Mouse (Mus musculus): Measurements from ENCODE around the gene Hoxb7. TPM values are rescaled to one million over a fixed set of nuclear protein-coding genes. Genes with fewer than 3 reads are reported as not detected.
A peak's percentile ranks its signal among the peaks of the same experiment; 100 is the strongest.

Gene Hoxb7
- polyA plus RNA-seq, 1 experiment from 2014 or later = 0.25 TPM

- Histone ChIP-seq H3K27ac (ENCODE audit: low read length) (no peak overlapping the region), H3K9ac (ENCODE audit: low read depth, low read length) (no peak overlapping the region), H3K4me1 (ENCODE audit: control insufficient read depth, low read depth, low read length) (no peaks in the 10 kb centered on the region), H3K4me3 (ENCODE audit: low read depth, low read length) (no peak overlapping the region), H3K27me3 (ENCODE audit: control insufficient read depth, insufficient read depth, low read depth, low read length) (peaks cover 99% of the 10 kb centered on the region), H3K4me2 (ENCODE audit: low read depth, low read length) (no peak overlapping the region), H3K9me3 (replicated peaks; ENCODE audit: control insufficient read depth, low read length) (no peaks in the 10 kb centered on the region), H3K36me3 (ENCODE audit: control insufficient read depth, insufficient read depth) (no peaks in the 10 kb centered on the region)
- under 1% methylated on average over 49 of the region's 49 CpGs for WGBS (ENCODE audit: insufficient replicate concordance)
- ATAC-seq (ENCODE audit: low read depth) = no peak
Measured at GRCm38 (mm10) chr11:96282795-96283430, 3.5 kb upstream of the Hoxb7 start.

DNA sequence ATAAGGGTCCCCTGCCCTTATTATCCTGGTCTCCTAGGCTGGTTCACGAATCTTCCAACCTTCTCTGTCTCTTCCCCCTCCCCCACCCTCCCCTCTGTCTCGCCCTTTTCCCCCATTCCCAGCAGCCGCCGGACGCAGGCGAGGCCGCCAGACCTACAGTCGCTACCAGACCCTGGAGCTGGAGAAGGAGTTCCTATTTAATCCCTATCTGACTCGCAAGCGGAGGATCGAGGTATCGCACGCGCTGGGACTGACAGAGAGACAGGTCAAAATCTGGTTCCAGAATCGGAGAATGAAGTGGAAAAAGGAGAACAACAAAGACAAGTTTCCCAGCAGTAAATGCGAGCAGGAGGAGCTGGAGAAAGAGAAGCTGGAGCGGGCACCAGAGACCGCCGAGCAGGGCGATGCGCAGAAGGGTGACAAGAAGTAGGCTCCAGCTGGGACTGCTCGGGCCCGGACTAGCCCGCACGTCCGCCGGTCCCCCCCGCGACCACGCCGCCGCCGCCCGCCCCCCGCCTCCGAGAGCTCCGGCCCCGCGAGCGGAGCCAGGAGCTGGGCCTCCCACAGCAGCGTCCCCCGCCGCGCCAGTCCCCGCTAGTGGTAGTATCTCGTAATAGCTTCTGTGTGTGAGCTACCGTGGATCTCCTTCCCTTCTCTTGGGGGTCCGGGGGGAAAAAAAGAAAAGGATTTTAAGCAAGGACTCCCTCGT lies 2.2 kb upstream of the Hoxb7 start:
- H3K27ac ChIP-seq (ENCODE audit: low read length) = no peak overlapping the region
- peaks cover 99% of the 10 kb centered on the region for H3K27me3 ChIP-seq (ENCODE audit: control insufficient read depth, insufficient read depth, low read depth, low read length)
- no peaks in the 10 kb centered on the region for H3K9me3 ChIP-seq (replicated peaks; ENCODE audit: control insufficient read depth, low read length)
- ATAC-seq (ENCODE audit: low read depth) = no peak
- H3K4me3 ChIP-seq (ENCODE audit: low read depth, low read length) = peak overlapping the region; percentile 35
- no peaks in the 10 kb centered on the region for H3K4me1 ChIP-seq (ENCODE audit: control insufficient read depth, low read depth, low read length)
- H3K9ac ChIP-seq (ENCODE audit: low read depth, low read length) = no peak overlapping the region
- H3K4me2 ChIP-seq (ENCODE audit: low read depth, low read length) = peak overlapping the region; percentile 17; the same call in 1 of the 2 replicates
- whole genome bisulfite sequencing (ENCODE audit: insufficient replicate concordance) = 1% methylated on average over 42 of the region's 49 CpGs
- no peaks in the 10 kb centered on the region for H3K36me3 ChIP-seq (ENCODE audit: control insufficient read depth, insufficient read depth)

DNA sequence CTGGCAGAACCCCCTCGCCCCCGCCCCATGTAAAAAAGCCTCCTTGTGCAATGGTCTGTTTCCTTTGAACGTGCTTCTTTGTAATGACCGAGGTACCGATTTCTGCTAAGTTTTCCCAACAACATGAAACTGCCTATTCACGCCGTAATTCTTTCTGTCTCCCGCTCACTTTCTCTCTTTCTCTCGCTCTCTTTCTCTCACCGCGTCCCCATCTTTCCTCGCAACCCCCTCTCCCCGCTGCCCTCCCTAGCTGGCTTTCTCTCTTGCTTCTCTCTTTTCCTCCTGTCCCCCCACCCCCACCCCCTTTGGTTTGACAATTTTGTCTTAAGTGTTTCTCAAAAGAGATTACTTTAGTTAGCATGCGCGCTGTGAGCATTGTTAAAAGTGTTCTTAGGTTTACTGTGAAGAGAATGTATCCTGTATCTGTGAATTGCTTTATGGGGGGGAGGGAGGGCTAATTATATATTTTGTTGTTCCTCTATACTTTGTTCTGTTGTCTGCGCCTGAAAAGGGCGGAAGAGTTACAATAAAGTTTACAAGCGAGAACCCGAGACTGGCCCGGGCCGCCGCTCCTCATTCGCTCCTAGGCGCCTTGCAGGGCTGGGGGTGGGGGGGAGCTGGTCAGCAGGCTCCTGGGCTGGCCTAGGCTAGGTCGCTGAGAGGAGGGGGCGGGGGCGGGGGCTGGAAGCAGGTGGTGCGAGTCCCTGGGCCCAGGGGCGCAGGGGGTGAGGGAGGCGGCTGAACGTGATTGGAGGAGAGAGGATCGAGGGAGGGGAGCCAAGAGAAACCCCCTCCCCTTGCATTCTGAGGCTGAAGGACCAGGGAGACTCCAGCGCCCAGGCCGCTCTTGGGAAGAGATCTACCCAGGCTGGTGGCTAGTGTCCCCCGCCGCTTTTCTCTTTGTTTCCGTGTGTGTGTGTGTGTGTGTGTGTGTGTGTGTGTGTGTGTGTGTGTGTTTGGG lies 1.4 kb upstream of the Hoxb7 start:
- Histone ChIP-seq H3K9me3 (replicated peaks; ENCODE audit: control insufficient read depth, low read length) (no peaks in the 10 kb centered on the region), H3K4me3 (ENCODE audit: low read depth, low read length) (no peak overlapping the region; the same call in 1 of the 2 replicates), H3K4me2 (ENCODE audit: low read depth, low read length) (0 out of 2 replicates have a peak overlapping the region, but pooled peaks have one; percentile 17), H3K4me1 (ENCODE audit: control insufficient read depth, low read depth, low read length) (no peaks in the 10 kb centered on the region), H3K27me3 (ENCODE audit: control insufficient read depth, insufficient read depth, low read depth, low read length) (peaks cover 99% of the 10 kb centered on the region), H3K9ac (ENCODE audit: low read depth, low read length) (no peak overlapping the region), H3K27ac (ENCODE audit: low read length) (no peak overlapping the region), H3K36me3 (ENCODE audit: control insufficient read depth, insufficient read depth) (no peaks in the 10 kb centered on the region)
- ATAC-seq (ENCODE audit: low read depth) = no peak
- 1% methylated on average over 30 of the region's 37 CpGs for WGBS (ENCODE audit: insufficient replicate concordance)

- Histone ChIP-seq H3K27ac (ENCODE audit: low read length) (no peak overlapping the region), H3K4me3 (ENCODE audit: low read depth, low read length) (peak overlapping the region; percentile 24; the same call in 1 of the 2 replicates), H3K36me3 (ENCODE audit: control insufficient read depth, insufficient read depth) (no peaks in the 10 kb centered on the region), H3K4me2 (ENCODE audit: low read depth, low read length) (peak overlapping the region; percentile 32), H3K9me3 (replicated peaks; ENCODE audit: control insufficient read depth, low read length) (no peaks in the 10 kb centered on the region), H3K4me1 (ENCODE audit: control insufficient read depth, low read depth, low read length) (no peaks in the 10 kb centered on the region), H3K9ac (ENCODE audit: low read depth, low read length) (no peak overlapping the region), H3K27me3 (ENCODE audit: control insufficient read depth, insufficient read depth, low read depth, low read length) (peaks cover 99% of the 10 kb centered on the region)
- under 1% methylated on average over 55 of the region's 55 CpGs for WGBS (ENCODE audit: insufficient replicate concordance)
- no peak for ATAC-seq (ENCODE audit: low read depth)
Measured at GRCm38 (mm10) chr11:96286739-96287385, 439 bp downstream of the Hoxb7 start.

- Histone ChIP-seq H3K4me1 (ENCODE audit: control insufficient read depth, low read depth, low read length) (no peaks in the 10 kb centered on the region), H3K27me3 (ENCODE audit: control insufficient read depth, insufficient read depth, low read depth, low read length) (peaks cover 99% of the 10 kb centered on the region), H3K9me3 (replicated peaks; ENCODE audit: control insufficient read depth, low read length) (no peaks in the 10 kb centered on the region), H3K27ac (ENCODE audit: low read length) (no peak overlapping the region), H3K36me3 (ENCODE audit: control insufficient read depth, insufficient read depth) (no peaks in the 10 kb centered on the region), H3K9ac (ENCODE audit: low read depth, low read length) (no peak overlapping the region), H3K4me2 (ENCODE audit: low read depth, low read length) (no peak overlapping the region), H3K4me3 (ENCODE audit: low read depth, low read length) (no peak overlapping the region)
- ATAC-seq (ENCODE audit: low read depth) = no peak
- 7% methylated on average over 9 of the region's 9 CpGs for WGBS (ENCODE audit: insufficient replicate concordance)
Measured at GRCm38 (mm10) chr11:96287411-96287810, 988 bp downstream of the Hoxb7 start.

GRCm38 (mm10) chr11:96288455-96289221 lies 2.2 kb downstream of the Hoxb7 start:
- Histone ChIP-seq H3K9ac (ENCODE audit: low read depth, low read length) (no peak overlapping the region), H3K4me2 (ENCODE audit: low read depth, low read length) (no peak overlapping the region), H3K27me3 (ENCODE audit: control insufficient read depth, insufficient read depth, low read depth, low read length) (peaks cover 99% of the 10 kb centered on the region), H3K4me1 (ENCODE audit: control insufficient read depth, low read depth, low read length) (no peaks in the 10 kb centered on the region), H3K36me3 (ENCODE audit: control insufficient read depth, insufficient read depth) (no peaks in the 10 kb centered on the region), H3K9me3 (replicated peaks; ENCODE audit: control insufficient read depth, low read length) (no peaks in the 10 kb centered on the region), H3K4me3 (ENCODE audit: low read depth, low read length) (no peak overlapping the region), H3K27ac (ENCODE audit: low read length) (no peak overlapping the region)
- WGBS (ENCODE audit: insufficient replicate concordance) = 15% methylated on average over 1 of the region's 1 CpGs
- ATAC-seq (ENCODE audit: low read depth) = no peak

DNA sequence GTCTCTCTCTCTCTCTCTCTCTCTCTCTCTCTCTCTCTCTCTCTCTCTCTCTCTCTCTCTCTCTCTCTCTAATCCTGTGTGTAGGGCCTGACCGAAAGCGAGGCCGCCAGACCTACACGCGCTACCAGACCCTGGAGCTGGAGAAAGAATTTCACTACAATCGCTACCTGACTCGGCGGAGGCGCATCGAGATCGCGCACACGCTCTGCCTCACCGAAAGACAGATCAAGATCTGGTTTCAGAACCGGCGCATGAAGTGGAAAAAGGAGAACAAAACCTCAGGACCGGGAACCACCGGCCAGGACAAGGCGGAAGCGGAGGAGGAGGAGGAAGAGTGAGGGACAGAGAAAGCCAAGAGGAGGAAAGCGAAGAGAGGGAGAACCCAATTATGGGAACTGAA lies 2.9 kb downstream of the Hoxb7 start:
- Histone ChIP-seq H3K9me3 (replicated peaks; ENCODE audit: control insufficient read depth, low read length) (no peaks in the 10 kb centered on the region), H3K4me1 (ENCODE audit: control insufficient read depth, low read depth, low read length) (no peaks in the 10 kb centered on the region), H3K36me3 (ENCODE audit: control insufficient read depth, insufficient read depth) (no peaks in the 10 kb centered on the region), H3K4me3 (ENCODE audit: low read depth, low read length) (no peak overlapping the region), H3K27me3 (ENCODE audit: control insufficient read depth, insufficient read depth, low read depth, low read length) (peaks cover 99% of the 10 kb centered on the region), H3K9ac (ENCODE audit: low read depth, low read length) (no peak overlapping the region), H3K27ac (ENCODE audit: low read length) (no peak overlapping the region), H3K4me2 (ENCODE audit: low read depth, low read length) (no peak overlapping the region)
- no peak for ATAC-seq (ENCODE audit: low read depth)
- WGBS (ENCODE audit: insufficient replicate concordance) = 17% methylated on average over 21 of the region's 21 CpGs

- no peak overlapping the region for H3K4me2 ChIP-seq (ENCODE audit: low read depth, low read length)
- WGBS (ENCODE audit: insufficient replicate concordance) = 35% methylated on average over 6 of the region's 6 CpGs
- ATAC-seq (ENCODE audit: low read depth) = no peak
- H3K4me3 ChIP-seq (ENCODE audit: low read depth, low read length) = no peak overlapping the region
- no peak overlapping the region for H3K27ac ChIP-seq (ENCODE audit: low read length)
- no peak overlapping the region for H3K9ac ChIP-seq (ENCODE audit: low read depth, low read length)
- no peaks in the 10 kb centered on the region for H3K9me3 ChIP-seq (replicated peaks; ENCODE audit: control insufficient read depth, low read length)
- H3K4me1 ChIP-seq (ENCODE audit: control insufficient read depth, low read depth, low read length) = no peaks in the 10 kb centered on the region
- H3K36me3 ChIP-seq (ENCODE audit: control insufficient read depth, insufficient read depth) = no peaks in the 10 kb centered on the region
- H3K27me3 ChIP-seq (ENCODE audit: control insufficient read depth, insufficient read depth, low read depth, low read length) = peaks cover 99% of the 10 kb centered on the region
Measured at GRCm38 (mm10) chr11:96289837-96290236, 3.4 kb downstream of the Hoxb7 start.
